Mouse (Mus musculus): Measurements from ENCODE around the gene Timm44. TPM values are rescaled to one million over a fixed set of nuclear protein-coding genes. Genes with fewer than 3 reads are reported as not detected.
A peak's percentile ranks its signal among the peaks of the same experiment; 100 is the strongest.

The Timm44 gene
- polyA plus RNA-seq (2012; ENCODE audit: insufficient read depth, insufficient read length, missing spikeins) = 55.0 and 65.8 TPM in 2 replicates

DNA sequence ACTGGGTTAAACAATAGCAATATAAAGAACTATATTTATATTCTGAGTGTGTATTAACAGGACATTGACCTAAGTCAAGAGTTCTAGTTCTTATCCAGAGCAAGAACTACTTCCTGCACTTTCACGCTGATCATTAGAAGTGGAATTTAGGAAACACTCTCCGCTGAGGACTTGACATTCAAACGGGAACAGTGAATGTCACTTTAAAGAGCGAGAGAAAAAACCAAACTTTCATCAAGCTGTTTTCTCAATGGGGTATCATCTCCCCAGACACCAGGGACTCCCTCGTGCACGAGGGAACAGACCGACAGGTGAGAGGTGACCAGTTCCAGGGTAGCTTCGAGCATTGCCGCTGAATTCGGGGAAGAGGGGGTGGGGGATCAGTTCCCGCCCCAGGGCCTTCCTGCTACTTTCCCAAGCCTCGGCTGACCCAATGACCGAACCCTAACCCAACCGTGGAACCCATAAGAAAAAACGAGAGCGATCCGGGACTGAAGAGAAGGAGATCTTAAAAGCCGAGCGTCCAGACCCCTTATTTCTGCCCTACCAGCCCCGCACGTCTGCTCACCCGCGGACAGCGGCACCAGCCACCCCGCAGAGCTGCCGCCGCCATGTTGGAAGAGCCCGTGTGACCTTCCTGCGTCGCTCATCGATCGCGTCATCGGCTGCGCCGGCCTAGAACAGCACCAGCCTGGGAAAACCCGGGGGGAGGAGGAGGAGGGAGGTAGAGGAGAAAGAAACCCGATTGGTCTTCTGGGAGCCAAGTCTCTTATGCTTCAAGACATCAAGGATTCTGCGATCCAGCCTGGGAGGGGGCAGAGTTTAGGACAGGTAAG, at the start of gene Timm44:
Gene Timm44 (minus strand): TSS at position 639 of the 836 bp plus-strand sequence.
- TF ChIP-seq CTCF (IDR thresholded peaks at IDR 0.05; ENCODE audit: low read depth, low read length) = no peak
- TF ChIP-seq POLR2A (IDR thresholded peaks at IDR 0.05; ENCODE audit: borderline replicate concordance, low read depth, low read length) = no peak
- Histone ChIP-seq H3K27ac (ENCODE audit: insufficient read depth, low read depth, low read length) (peak within 1 kb of the TSS; percentile 52), H3K4me3 (ENCODE audit: insufficient read depth, low read length) (peak within 1 kb of the TSS; percentile 93), H3K4me1 (ENCODE audit: control insufficient read depth, insufficient read depth, low read length) (peaks cover 8% of the 10 kb centered on the region)

- Histone ChIP-seq H3K4me1 (ENCODE audit: control insufficient read depth, insufficient read depth, low read length) (peaks cover 36% of the 10 kb centered on the region), H3K4me3 (ENCODE audit: insufficient read depth, low read length) (peak within 1 kb of the TSS; percentile 95), H3K27ac (ENCODE audit: insufficient read depth, low read depth, low read length) (peak within 1 kb of the TSS; percentile 80)
- no peak for TF ChIP-seq CTCF (IDR thresholded peaks at IDR 0.05; ENCODE audit: low read depth, low read length)
- TF ChIP-seq POLR2A (IDR thresholded peaks at IDR 0.05; ENCODE audit: borderline replicate concordance, low read depth, low read length) = no peak
Measured at GRCm38 (mm10) chr8:4324983-4325750, 49.5 kb upstream of the Timm44 start, which contains the start of the genes Ccl25 and Elavl1. TSS of gene Ccl25 (plus strand) at chr8:4325210. TSS of gene Elavl1 (minus strand) at chr8:4325413.

GRCm38 (mm10) chr8:4324525-4324924, 48.8 kb upstream of the Timm44 start:
- Histone ChIP-seq H3K4me3 (ENCODE audit: insufficient read depth, low read length) (peak overlapping the region; percentile 95), H3K4me1 (ENCODE audit: control insufficient read depth, insufficient read depth, low read length) (peaks cover 42% of the 10 kb centered on the region), H3K27ac (ENCODE audit: insufficient read depth, low read depth, low read length) (peak overlapping the region; percentile 54)
- no peak for TF ChIP-seq POLR2A (IDR thresholded peaks at IDR 0.05; ENCODE audit: borderline replicate concordance, low read depth, low read length)
- no peak for TF ChIP-seq CTCF (IDR thresholded peaks at IDR 0.05; ENCODE audit: low read depth, low read length)

GRCm38 (mm10) chr8:4323917-4324316, 48.2 kb upstream of the Timm44 start:
- no peak overlapping the region for H3K27ac ChIP-seq (ENCODE audit: insufficient read depth, low read depth, low read length)
- peaks cover 43% of the 10 kb centered on the region for H3K4me1 ChIP-seq (ENCODE audit: control insufficient read depth, insufficient read depth, low read length)
- H3K4me3 ChIP-seq (ENCODE audit: insufficient read depth, low read length) = peak overlapping the region; percentile 95
- TF ChIP-seq CTCF (IDR thresholded peaks at IDR 0.05; ENCODE audit: low read depth, low read length) (no peak), POLR2A (IDR thresholded peaks at IDR 0.05; ENCODE audit: borderline replicate concordance, low read depth, low read length) (no peak)

DNA sequence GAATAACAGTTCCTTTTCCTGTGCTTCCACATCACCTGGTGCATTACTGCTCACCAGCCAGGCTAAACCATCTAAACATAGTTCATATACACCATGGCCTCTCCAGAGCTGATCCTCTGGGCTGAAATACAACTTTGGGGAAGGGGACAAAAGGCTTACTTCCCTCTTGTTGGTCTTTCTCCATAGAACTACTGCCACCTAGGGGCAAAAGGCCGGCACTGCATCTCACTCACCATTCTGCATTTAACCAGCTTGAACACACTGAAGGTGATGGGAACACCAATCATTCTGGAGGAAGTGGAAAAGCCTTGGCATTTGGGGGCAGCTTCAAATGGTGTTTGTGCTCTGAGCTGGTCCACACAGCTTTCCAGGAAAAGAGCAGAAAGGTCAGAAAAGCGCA, 46.8 kb upstream of the Timm44 start:
- Histone ChIP-seq H3K27ac (ENCODE audit: insufficient read depth, low read depth, low read length) (no peak overlapping the region), H3K4me1 (ENCODE audit: control insufficient read depth, insufficient read depth, low read length) (peaks cover 34% of the 10 kb centered on the region), H3K4me3 (ENCODE audit: insufficient read depth, low read length) (no peak overlapping the region)
- peak; percentile 43; the same call in 1 of the 2 replicates for TF ChIP-seq CTCF (IDR thresholded peaks at IDR 0.05; ENCODE audit: low read depth, low read length)
- no peak for TF ChIP-seq POLR2A (IDR thresholded peaks at IDR 0.05; ENCODE audit: borderline replicate concordance, low read depth, low read length)

DNA sequence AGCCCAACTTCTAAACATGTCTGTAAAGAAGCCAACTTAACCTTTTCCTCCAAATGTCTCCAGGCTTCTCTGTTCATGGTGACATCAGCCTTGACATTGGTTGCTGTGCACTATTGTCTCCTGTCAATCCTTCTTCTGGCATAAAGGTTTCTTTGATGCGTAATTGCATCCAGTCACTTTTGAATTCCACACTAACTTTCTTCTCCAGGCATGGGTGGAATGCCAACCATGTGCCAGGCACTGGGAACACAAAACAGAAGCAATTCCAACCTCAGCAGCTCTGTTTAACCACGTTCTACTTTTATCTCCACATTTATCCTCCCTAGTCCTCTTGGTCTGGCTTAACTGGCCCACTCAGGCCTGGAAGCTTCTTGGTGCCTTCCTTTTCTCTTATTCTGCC, 45.3 kb upstream of the Timm44 start:
- H3K4me1 ChIP-seq (ENCODE audit: control insufficient read depth, insufficient read depth, low read length) = peaks cover 32% of the 10 kb centered on the region
- no peak overlapping the region for H3K27ac ChIP-seq (ENCODE audit: insufficient read depth, low read depth, low read length)
- TF ChIP-seq POLR2A (IDR thresholded peaks at IDR 0.05; ENCODE audit: borderline replicate concordance, low read depth, low read length) (no peak), CTCF (IDR thresholded peaks at IDR 0.05; ENCODE audit: low read depth, low read length) (no peak)
- H3K4me3 ChIP-seq (ENCODE audit: insufficient read depth, low read length) = no peak overlapping the region

- H3K27ac ChIP-seq (ENCODE audit: insufficient read depth, low read depth, low read length) = no peak overlapping the region
- no peak overlapping the region for H3K4me3 ChIP-seq (ENCODE audit: insufficient read depth, low read length)
- TF ChIP-seq POLR2A (IDR thresholded peaks at IDR 0.05; ENCODE audit: borderline replicate concordance, low read depth, low read length) = no peak
- TF ChIP-seq CTCF (IDR thresholded peaks at IDR 0.05; ENCODE audit: low read depth, low read length) = no peak
- peaks cover 31% of the 10 kb centered on the region for H3K4me1 ChIP-seq (ENCODE audit: control insufficient read depth, insufficient read depth, low read length)
Measured at GRCm38 (mm10) chr8:4320404-4320803, 44.7 kb upstream of the Timm44 start.

GRCm38 (mm10) chr8:4319573-4319872, 43.8 kb upstream of the Timm44 start:
- H3K27ac ChIP-seq (ENCODE audit: insufficient read depth, low read depth, low read length) = no peak overlapping the region
- H3K4me3 ChIP-seq (ENCODE audit: insufficient read depth, low read length) = no peak overlapping the region
- peaks cover 35% of the 10 kb centered on the region for H3K4me1 ChIP-seq (ENCODE audit: control insufficient read depth, insufficient read depth, low read length)
- TF ChIP-seq CTCF (IDR thresholded peaks at IDR 0.05; ENCODE audit: low read depth, low read length) (no peak), POLR2A (IDR thresholded peaks at IDR 0.05; ENCODE audit: borderline replicate concordance, low read depth, low read length) (no peak)

GRCm38 (mm10) chr8:4318796-4319572, 43.3 kb upstream of the Timm44 start:
- Histone ChIP-seq H3K4me3 (ENCODE audit: insufficient read depth, low read length) (no peak overlapping the region), H3K4me1 (ENCODE audit: control insufficient read depth, insufficient read depth, low read length) (peaks cover 40% of the 10 kb centered on the region), H3K27ac (ENCODE audit: insufficient read depth, low read depth, low read length) (no peak overlapping the region)

More at GRCm38 (mm10) chr8:4318796-4319572, 43.3 kb upstream of the Timm44 start:
- no peak for TF ChIP-seq CTCF (IDR thresholded peaks at IDR 0.05; ENCODE audit: low read depth, low read length)
- no peak for TF ChIP-seq POLR2A (IDR thresholded peaks at IDR 0.05; ENCODE audit: borderline replicate concordance, low read depth, low read length)
